9 mouse cellular contexts compared by ENCODE assay signal in genomic region chr14:32894341-32894853, GRCm38 (mm10). TPM values are rescaled to one million over a fixed set of nuclear protein-coding genes. Genes with fewer than 3 reads are reported as not detected.
DNase-seq lines count a peak whose midpoint lies in the region; ATAC-seq and TF ChIP-seq lines count a peak whose summit lies in the region.
"Had no signal": no experiment of that assay in that cellular context is flagged by ENCODE, and none has a peak within 500 bp of the region (broad histone marks: within the 10 kb centered on the region; RNA-seq: fewer than 3 reads in every experiment).

No protein-coding gene starts in this region.

- no peaks in the 10 kb centered on the region for H3K36me3 ChIP-seq in kidney, embryonic 16.5 days (ENCODE audit: insufficient read depth, low read length)
- H3K36me3 ChIP-seq in lung, embryonic 14.5 days (ENCODE audit: insufficient read depth), result peaks cover 13% of the 10 kb centered on the region; the same call in 1 of the 2 replicates
- no peaks in the 10 kb centered on the region for H3K36me3 ChIP-seq in forebrain, embryonic 16.5 days (ENCODE audit: control insufficient read depth, insufficient read depth)
- H3K36me3 ChIP-seq: liver, embryonic 15.5 days had no signal

- ATAC-seq in kidney, embryonic 16.5 days (ENCODE audit: low FRiP score, low TSS enrichment), result no peak
- ATAC-seq in lung, embryonic 14.5 days (ENCODE audit: insufficient read depth), result peak; percentile 74
- ATAC-seq in forebrain, embryonic 16.5 days, result no peak
- no peak for ATAC-seq in frontal cortex, adult (ENCODE audit: low TSS enrichment)

- peak; percentile 24 for DNase-seq in kidney, adult 11 months
- DNase-seq in adrenal gland, postnatal 36 days, result peak; percentile 71 to 75
- DNase-seq in gastrocnemius, postnatal 10 days, result peak; percentile 68
- DNase-seq in lung, embryonic 14.5 days, result peak; percentile 76
- no peak for DNase-seq in layer of hippocampus, adult 18-20 months (ENCODE audit: low spot score in 2 of 2)

- H3K9me3 ChIP-seq in kidney, embryonic 16.5 days (ENCODE audit: low read length), result no peaks in the 10 kb centered on the region
- H3K9me3 ChIP-seq in lung, embryonic 14.5 days (ENCODE audit: low read depth, low read length), result no peaks in the 10 kb centered on the region
- H3K9me3 ChIP-seq in forebrain, embryonic 16.5 days (ENCODE audit: control insufficient read depth, low read length), result no peaks in the 10 kb centered on the region
- H3K9me3 ChIP-seq: liver, embryonic 15.5 days had no signal

- 82% methylated on average over 4 of the region's 4 CpGs for WGBS in kidney, embryonic 16.5 days
- WGBS in lung, embryonic 14.5 days, result 62% methylated on average over 4 of the region's 4 CpGs
- 76% methylated on average over 4 of the region's 4 CpGs for WGBS in forebrain, embryonic 16.5 days

- H3K27ac ChIP-seq in kidney, embryonic 16.5 days (ENCODE audit: low read length), result no peak overlapping the region
- peak overlapping the region; percentile 43; the same call in 1 of the 2 replicates for H3K27ac ChIP-seq in lung, embryonic 14.5 days (ENCODE audit: low read depth)
- H3K27ac ChIP-seq in forebrain, embryonic 16.5 days (ENCODE audit: low read length), result no peak overlapping the region
- H3K27ac ChIP-seq: liver, embryonic 15.5 days had no signal

- no peak overlapping the region for H3K9ac ChIP-seq in kidney, embryonic 16.5 days (replicated peaks; ENCODE audit: low read length)
- no peak overlapping the region for H3K9ac ChIP-seq in lung, embryonic 14.5 days
- H3K9ac ChIP-seq in forebrain, embryonic 16.5 days (replicated peaks; ENCODE audit: low read depth, low read length), result no peak overlapping the region
- H3K9ac ChIP-seq: liver, embryonic 15.5 days had no signal

- H3K4me2 ChIP-seq in kidney, embryonic 16.5 days (replicated peaks; ENCODE audit: low read depth, low read length), result no peak overlapping the region
- H3K4me2 ChIP-seq in lung, embryonic 14.5 days, result no peak overlapping the region
- H3K4me2 ChIP-seq in forebrain, embryonic 16.5 days (ENCODE audit: low read length), result no peak overlapping the region
- H3K4me2 ChIP-seq: liver, embryonic 15.5 days had no signal

- no peak for TF ChIP-seq CTCF in lung, embryonic 14.5 days (IDR thresholded peaks at IDR 0.05; ENCODE audit: low read depth)

- H3K4me1 ChIP-seq in kidney, embryonic 16.5 days (ENCODE audit: insufficient read depth, low read length), result peaks cover 1% of the 10 kb centered on the region; the same call in 1 of the 2 replicates
- H3K4me1 ChIP-seq in lung, embryonic 14.5 days (ENCODE audit: insufficient read depth), result 0 out of 2 replicates have a peak, but pooled peaks cover 4% of the 10 kb centered on the region
- peaks cover 4% of the 10 kb centered on the region for H3K4me1 ChIP-seq in forebrain, embryonic 16.5 days (replicated peaks; ENCODE audit: control insufficient read depth, insufficient read depth, low read length)

- H3K4me3 ChIP-seq in kidney, embryonic 16.5 days (ENCODE audit: low read length), result no peak overlapping the region
- H3K4me3 ChIP-seq in lung, embryonic 14.5 days (ENCODE audit: low read depth, low read length), result no peak overlapping the region
- H3K4me3 ChIP-seq in forebrain, embryonic 16.5 days (replicated peaks; ENCODE audit: low read length), result no peak overlapping the region
- H3K4me3 ChIP-seq: liver, embryonic 15.5 days had no signal

- no peaks in the 10 kb centered on the region for H3K27me3 ChIP-seq in kidney, embryonic 16.5 days (ENCODE audit: insufficient read depth, low read length)
- no peaks in the 10 kb centered on the region for H3K27me3 ChIP-seq in lung, embryonic 14.5 days (ENCODE audit: insufficient read depth, low read length)
- no peaks in the 10 kb centered on the region for H3K27me3 ChIP-seq in forebrain, embryonic 16.5 days (replicated peaks; ENCODE audit: control insufficient read depth, insufficient read depth, low read length)
- H3K27me3 ChIP-seq: liver, embryonic 15.5 days had no signal

RNA-seq across cellular contexts. Expression of gene Vstm4, which starts 37.8 kb away (rescaled TPM):
- 45.7 and 51.8 TPM in 2 replicates for polyA plus RNA-seq in kidney, embryonic 16.5 days (2015; fragmentation: Nextera tagmentation; extraction: Ambion mirVana)
- total RNA-seq in adrenal gland, postnatal 36 days (2021), result 10 to 100 TPM; 17.3 to 17.6 TPM
- total RNA-seq in gastrocnemius, postnatal 10 days (2021), result 10 to 100 TPM; 20.0 to 23.4 TPM
- 52.5 and 56.2 TPM in 2 replicates for polyA plus RNA-seq in lung, embryonic 14.5 days (2014; fragmentation: Nextera tagmentation; extraction: Ambion mirVana)
- polyA plus RNA-seq in forebrain, embryonic 16.5 days (2015; fragmentation: Nextera tagmentation; extraction: Ambion mirVana), result 6.4 and 8.8 TPM in 2 replicates
- total RNA-seq in layer of hippocampus, adult 18-20 months (2021), result 1 to 10 TPM; 3.6 to 4.3 TPM

Comparison
In these comparisons a context has a peak if more than half of its experiments do, and no peak if none do; other contexts are left out.
1. DNase-seq: peak in kidney, adult 11 months (single experiment), adrenal gland, postnatal 36 days (2 of 2), gastrocnemius, postnatal 10 days (single experiment) and lung, embryonic 14.5 days (single experiment); none in layer of hippocampus, adult 18-20 months (0 of 2).